Mouse (Mus musculus) effector memory CD4-positive, alpha-beta T cell, adult 7 months (primary cell): ENCODE measurements around the gene Eps8. TPM values are rescaled to one million over a fixed set of nuclear protein-coding genes. Genes with fewer than 3 reads are reported as not detected.

ENCODE experiments used
- polyA plus RNA-seq: library from polyadenylated mRNA; unstranded; fragments of 100-300 nt; shearing (Covaris generic); gene quantifications from one replicate; pipeline ENCODE4 v1.2.1, GENCODE M21; 2017

The Eps8 gene
- polyA plus RNA-seq: 4.6 TPM

GRCm38 (mm10) chr6:137654776-137655175 is at the start of gene Eps8:
Gene Eps8, minus strand, starts transcription at chr6:137654876.

Other genes starting within 250 kb of the Eps8 start
- gene Strap, start 80.2 kb upstream of the Eps8 start, polyA plus RNA-seq: 115 TPM
- 42.1 TPM for gene Dera, start 99.7 kb upstream of the Eps8 start, polyA plus RNA-seq